In the genomic region with DNA sequence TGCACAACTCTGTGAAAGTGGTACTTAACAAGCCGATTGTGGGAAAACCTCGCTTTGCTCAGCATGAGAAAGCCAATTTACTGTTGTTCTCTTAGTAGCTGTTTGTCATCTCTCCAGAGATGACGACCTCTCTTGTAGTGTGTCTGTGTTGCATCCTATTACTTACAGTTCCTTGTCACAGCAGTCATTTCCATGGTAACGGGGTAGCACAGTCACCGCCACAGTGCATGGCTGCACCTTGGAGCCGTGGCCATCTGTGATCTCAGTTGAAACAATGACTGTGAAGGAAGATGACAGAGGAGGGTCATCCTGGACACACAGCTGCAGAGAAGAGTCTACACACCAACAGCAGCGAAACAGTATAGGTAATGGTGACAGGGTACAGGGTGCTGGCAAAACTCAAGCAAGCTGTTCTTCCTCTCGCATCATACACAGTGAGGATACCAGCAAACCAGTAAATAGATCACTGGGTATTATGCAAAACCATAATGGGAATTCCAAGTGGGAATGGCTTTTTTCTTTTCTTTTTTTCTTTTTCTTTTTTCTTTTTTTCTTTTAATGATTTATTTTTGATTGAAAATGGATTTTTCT, we compare ENCODE assay signal across 13 mouse cellular contexts. TPM values are rescaled to one million over a fixed set of nuclear protein-coding genes. Genes with fewer than 3 reads are reported as not detected.
DNase-seq lines count a peak whose midpoint lies in the region; ATAC-seq and TF ChIP-seq lines count a peak whose summit lies in the region.
"Had no signal": no experiment of that assay in that cellular context is flagged by ENCODE, and none has a peak within 500 bp of the region (broad histone marks: within the 10 kb centered on the region; RNA-seq: fewer than 3 reads in every experiment).

No protein-coding gene starts in this region.

- no peak overlapping the region for H3K4me2 ChIP-seq in heart, embryonic 12.5 days
- no peak overlapping the region for H3K4me2 ChIP-seq in forebrain, postnatal 0 days (ENCODE audit: low read depth)
- H3K4me2 ChIP-seq in midbrain, postnatal 0 days (ENCODE audit: low read depth, low read length, poor library complexity, severe bottlenecking): peak overlapping the region; percentile 12; the same call in 1 of the 2 replicates
- H3K4me2 ChIP-seq: intestine, embryonic 15.5 days; liver, embryonic 11.5 days had no signal

- no peaks in the 10 kb centered on the region for H3K27me3 ChIP-seq in heart, embryonic 12.5 days (replicated peaks)
- no peaks in the 10 kb centered on the region for H3K27me3 ChIP-seq in forebrain, postnatal 0 days (ENCODE audit: insufficient read depth, low read length)
- H3K27me3 ChIP-seq in midbrain, postnatal 0 days (ENCODE audit: insufficient read depth, low read length): no peaks in the 10 kb centered on the region
- H3K27me3 ChIP-seq: intestine, embryonic 15.5 days had no signal

- 82% methylated on average over 8 of the region's 8 CpGs for WGBS in heart, embryonic 12.5 days
- 44% methylated on average over 8 of the region's 8 CpGs for WGBS in forebrain, postnatal 0 days
- 52% methylated on average over 8 of the region's 8 CpGs for WGBS in midbrain, postnatal 0 days

- ATAC-seq in heart, embryonic 12.5 days (ENCODE audit: insufficient number of reproducible peaks, low FRiP score): no peak
- peak; percentile 93 for ATAC-seq in forebrain, postnatal 0 days
- ATAC-seq in midbrain, postnatal 0 days (ENCODE audit: low FRiP score): peak; percentile 90; the same call in 1 of the 2 replicates
- ATAC-seq: intestine, embryonic 15.5 days had no signal

- DNase-seq in heart, adult 11 months: peak; percentile 83
- DNase-seq in cerebellum, adult 8-10 months: peak; percentile 16
- DNase-seq in forebrain, postnatal 0 days: peak; percentile 33
- peak; percentile 88 for DNase-seq in midbrain, postnatal 0 days (ENCODE audit: low spot score)
- no peak for DNase-seq in B cell, adult 2 months
- DNase-seq in spleen, postnatal 14 days (ENCODE audit: low spot score in 2 of 2): no peak
- DNase-seq in T-cell, adult 2 months (ENCODE audit: low spot score): no peak

- no peaks in the 10 kb centered on the region for H3K9me3 ChIP-seq in heart, embryonic 12.5 days (replicated peaks)
- no peaks in the 10 kb centered on the region for H3K9me3 ChIP-seq in forebrain, postnatal 0 days (ENCODE audit: low read length)
- no peaks in the 10 kb centered on the region for H3K9me3 ChIP-seq in midbrain, postnatal 0 days (ENCODE audit: low read length)
- H3K9me3 ChIP-seq: intestine, embryonic 15.5 days had no signal

- H3K36me3 ChIP-seq in heart, embryonic 12.5 days: no peaks in the 10 kb centered on the region
- no peaks in the 10 kb centered on the region for H3K36me3 ChIP-seq in forebrain, postnatal 0 days (ENCODE audit: insufficient read depth)
- no peaks in the 10 kb centered on the region for H3K36me3 ChIP-seq in midbrain, postnatal 0 days (ENCODE audit: insufficient read depth, low read length)
- H3K36me3 ChIP-seq: intestine, embryonic 15.5 days had no signal

- no peak overlapping the region for H3K9ac ChIP-seq in heart, embryonic 12.5 days
- H3K9ac ChIP-seq in forebrain, postnatal 0 days: no peak overlapping the region
- no peak overlapping the region for H3K9ac ChIP-seq in midbrain, postnatal 0 days (replicated peaks; ENCODE audit: low read length, poor library complexity, severe bottlenecking)
- H3K9ac ChIP-seq: intestine, embryonic 15.5 days had no signal

- H3K27ac ChIP-seq in heart, embryonic 12.5 days (ENCODE audit: poor library complexity, severe bottlenecking): no peak overlapping the region
- H3K27ac ChIP-seq in forebrain, postnatal 0 days (ENCODE audit: low read depth, low read length): no peak overlapping the region
- H3K27ac ChIP-seq in midbrain, postnatal 0 days (ENCODE audit: low read depth, low read length): no peak overlapping the region
- H3K27ac ChIP-seq: intestine, embryonic 15.5 days had no signal

- no peak for TF ChIP-seq CTCF in forebrain, postnatal 0 days (IDR thresholded peaks at IDR 0.05; ENCODE audit: low read depth)
- TF ChIP-seq CTCF in midbrain, postnatal 0 days (IDR thresholded peaks at IDR 0.05): no peak

- H3K4me1 ChIP-seq in heart, embryonic 12.5 days (replicated peaks): no peaks in the 10 kb centered on the region
- H3K4me1 ChIP-seq in forebrain, postnatal 0 days (ENCODE audit: insufficient read depth): no peaks in the 10 kb centered on the region
- H3K4me1 ChIP-seq in midbrain, postnatal 0 days (ENCODE audit: insufficient read depth, low read length): peaks cover 3% of the 10 kb centered on the region; the same call in 1 of the 2 replicates
- H3K4me1 ChIP-seq: intestine, embryonic 15.5 days had no signal

- no peak overlapping the region for H3K4me3 ChIP-seq in heart, embryonic 12.5 days
- no peak overlapping the region for H3K4me3 ChIP-seq in forebrain, postnatal 0 days (ENCODE audit: low read depth, low read length)
- no peak overlapping the region for H3K4me3 ChIP-seq in midbrain, postnatal 0 days (ENCODE audit: low read depth, low read length)
- H3K4me3 ChIP-seq: erythroblast, embryonic 14.5 days; intestine, embryonic 15.5 days had no signal

RNA-seq across cellular contexts. Expression of a gene that starts 56.9 kb away (rescaled TPM):
- polyA plus RNA-seq in heart, embryonic 12.5 days (2016; fragmentation: Nextera tagmentation; extraction: Ambion mirVana): 0.04 and 0.05 TPM in 2 replicates
- total RNA-seq in forebrain, postnatal 0 days (2014; rRNA removed): 0.23 and 0.33 TPM in 2 replicates
- polyA plus RNA-seq in forebrain, postnatal 0 days (2015; fragmentation: Nextera tagmentation; extraction: Ambion mirVana): 0.08 and 0.19 TPM in 2 replicates
- total RNA-seq in midbrain, postnatal 0 days (2014; rRNA removed): 0.22 and 1.6 TPM in 2 replicates
- polyA plus RNA-seq in midbrain, postnatal 0 days (2015; fragmentation: Nextera tagmentation; extraction: Ambion mirVana): 0.27 and 0.57 TPM in 2 replicates
- total RNA-seq: layer of hippocampus, postnatal 25 days; megakaryocyte, adult 5-6 weeks had no signal

Comparison
In these comparisons a context has a peak if more than half of its experiments do, and no peak if none do; other contexts are left out.
1. DNase-seq: peak in heart, adult 11 months (single experiment), cerebellum, adult 8-10 months (single experiment), forebrain, postnatal 0 days (single experiment) and midbrain, postnatal 0 days (single experiment); none in B cell, adult 2 months (0 of 2), spleen, postnatal 14 days (0 of 2) and T-cell, adult 2 months (single experiment).